Mouse (Mus musculus): ENCODE measurements at regions not wholly inside any gene's neighbourhood (a gene's known extent, or its start where the extent isn't known, plus 50 kb on each side); places are given as distances from the start of the nearest gene placed in this dataset.

DNA sequence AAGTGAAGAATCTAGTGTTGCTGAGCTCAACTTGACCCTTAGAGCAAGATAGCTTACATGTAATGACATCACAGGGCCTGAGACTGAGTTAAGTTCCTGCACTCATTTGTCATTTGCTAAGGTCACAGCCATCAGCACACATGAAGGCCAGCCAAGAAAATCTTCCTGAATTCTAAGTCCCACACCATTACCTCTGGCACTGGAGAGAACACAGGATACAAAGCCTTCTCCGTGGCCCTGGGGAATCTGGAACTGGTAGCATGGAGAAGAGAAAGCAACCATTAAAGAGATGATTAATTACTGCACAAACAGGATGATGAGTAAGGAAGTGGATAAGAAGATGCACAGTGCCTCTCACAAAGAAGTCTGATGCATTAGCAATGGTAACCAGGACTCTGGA lies 232.0 kb downstream of the Wdr72 start:
- no peak for DNase-seq
- intact Hi-C loops (cut with DNase I): no loop called here

DNA sequence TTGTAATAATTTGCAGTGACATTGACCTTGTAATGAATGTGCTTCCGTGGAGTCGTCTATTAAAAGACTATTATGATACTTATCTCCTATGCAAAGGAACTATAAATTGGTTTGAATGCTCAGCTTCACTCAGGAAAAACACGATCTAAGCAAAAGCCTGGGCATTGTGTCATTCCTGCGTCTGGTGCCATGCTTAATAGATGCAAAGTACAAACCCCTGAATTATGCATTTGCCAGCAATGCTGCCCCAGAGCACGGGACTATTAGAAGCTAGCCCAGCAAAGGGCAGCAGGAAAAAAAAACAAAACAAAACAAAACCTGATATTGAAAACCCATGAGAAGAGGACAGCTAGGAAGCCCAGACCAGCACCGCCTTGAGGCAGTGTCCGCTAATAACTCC lies 234.9 kb downstream of the Wdr72 start:
- intact Hi-C loops (cut with DNase I): no loop called here
- no peak for DNase-seq

DNA sequence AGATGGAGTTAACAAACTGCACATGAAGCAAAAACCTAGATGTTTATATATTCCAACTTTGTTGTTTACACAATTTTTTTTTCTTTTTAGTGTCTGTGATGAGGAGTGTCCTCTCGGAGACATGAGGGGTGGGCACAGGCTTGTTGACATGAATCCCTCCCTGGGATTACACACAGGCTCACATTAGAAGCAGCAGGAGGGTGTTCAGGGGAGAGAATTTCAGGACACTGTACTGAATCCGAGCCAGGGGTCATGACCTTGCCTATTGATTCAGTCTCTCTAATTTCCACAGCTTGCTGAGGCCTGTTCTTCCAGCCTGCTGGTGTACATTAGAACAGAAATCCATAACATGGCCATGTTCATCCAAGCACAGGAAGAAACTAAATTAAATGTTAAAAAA lies 238.6 kb downstream of the Wdr72 start:
- no peak for DNase-seq
- intact Hi-C loops (cut with DNase I): no loop called here

DNA sequence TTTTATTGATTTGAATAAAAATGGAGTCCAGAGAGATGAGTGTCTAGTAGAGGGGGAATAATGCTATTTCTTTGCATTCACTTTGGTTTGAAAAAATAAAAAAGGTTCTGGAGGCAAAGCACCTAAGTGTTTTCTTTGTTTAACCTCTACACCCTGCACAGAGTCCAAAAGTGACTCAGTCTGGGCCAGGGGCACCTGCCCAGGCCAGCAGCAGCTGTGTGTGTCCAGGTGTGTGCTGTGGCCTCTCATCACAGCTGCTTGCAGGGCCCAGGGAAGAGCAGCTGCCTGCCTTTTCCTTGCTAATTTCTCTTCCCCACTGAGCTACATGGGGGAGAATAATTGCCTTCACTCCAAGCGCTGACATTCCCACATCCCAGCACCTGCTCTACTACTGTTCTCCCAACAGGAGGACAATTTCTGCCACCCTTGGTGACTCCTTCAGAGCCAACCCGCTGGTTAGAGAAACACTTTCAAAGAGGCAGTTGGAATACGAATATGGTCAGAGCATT lies 255.8 kb downstream of the Wdr72 start:
- DNase-seq: no peak
- intact Hi-C loops (cut with DNase I): no loop called here

DNA sequence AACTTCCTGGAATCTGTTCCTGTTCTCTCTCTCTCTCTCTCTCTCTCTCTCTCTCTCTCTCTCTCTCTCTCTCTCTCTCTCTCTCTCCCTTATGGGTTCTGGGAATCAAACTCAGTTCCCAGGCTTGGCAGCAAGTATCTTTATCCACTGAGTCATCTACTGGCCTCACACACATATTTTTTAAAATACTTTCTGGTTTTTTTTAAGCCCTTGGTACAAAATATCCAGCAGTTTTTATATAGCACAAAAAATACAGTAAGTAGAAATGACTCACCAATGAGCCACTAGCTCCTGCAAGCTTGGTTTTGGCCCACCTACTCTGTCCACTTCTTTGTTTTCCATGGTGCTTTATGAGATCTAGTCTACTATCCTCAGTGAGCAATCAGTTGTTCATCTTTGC lies 266.0 kb downstream of the Wdr72 start:
- no peak for DNase-seq
- intact Hi-C loops (cut with DNase I): no loop called here

DNA sequence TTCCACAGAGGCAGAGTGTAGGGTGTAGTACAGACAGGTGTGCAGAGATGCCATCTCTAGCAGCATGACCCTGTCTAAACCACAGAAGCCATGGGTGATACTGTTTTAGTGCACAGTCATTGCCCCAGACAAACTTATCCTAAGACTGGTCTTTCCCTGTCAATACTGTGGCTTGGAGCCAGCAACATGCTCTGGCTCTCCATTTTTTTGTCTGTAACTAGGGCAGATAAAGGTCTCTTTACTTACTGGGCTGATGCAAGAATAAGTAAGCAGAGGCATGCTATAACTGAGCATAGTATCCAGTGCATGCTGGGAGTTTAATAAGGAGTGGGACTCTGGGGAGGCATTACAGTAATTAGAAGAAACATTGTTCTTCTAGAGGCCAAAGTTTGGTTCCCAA lies 267.0 kb downstream of the Wdr72 start:
- no peak for DNase-seq
- intact Hi-C loops (cut with DNase I): no loop called here

DNA sequence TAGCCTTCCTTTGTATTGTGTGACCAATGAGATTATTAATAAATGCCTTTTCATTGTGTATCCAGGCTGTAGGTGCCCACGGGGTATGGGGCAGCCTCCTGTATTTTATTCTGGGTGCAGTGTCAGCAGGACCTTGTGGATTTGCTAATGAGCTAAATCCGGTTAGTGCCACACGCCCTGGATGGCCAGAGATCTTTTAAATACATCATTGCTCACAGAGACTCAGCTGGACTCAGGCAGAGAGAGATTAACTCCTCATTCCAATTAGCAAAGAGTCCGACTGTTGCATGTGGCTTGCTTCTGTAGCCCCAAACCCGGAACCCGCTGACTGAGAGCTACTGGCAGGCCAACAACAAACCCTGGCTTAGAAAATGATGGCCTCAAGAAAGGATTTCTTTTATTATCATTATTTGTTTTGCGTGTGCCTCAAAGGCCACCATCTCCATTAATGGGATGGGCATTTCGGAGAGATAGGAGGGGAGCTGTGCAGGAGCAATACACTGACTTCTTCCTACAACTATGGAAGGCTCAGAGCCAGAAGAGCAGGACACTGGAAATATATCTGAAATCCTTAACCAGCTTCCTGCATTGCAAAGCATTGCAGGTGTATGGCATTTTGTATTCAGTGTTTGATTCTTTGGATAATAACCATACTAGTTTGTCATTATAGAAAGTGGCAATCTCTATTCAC lies 274.2 kb downstream of the Wdr72 start:
- intact Hi-C loops (cut with DNase I): no loop called here
- no peak for DNase-seq

DNA sequence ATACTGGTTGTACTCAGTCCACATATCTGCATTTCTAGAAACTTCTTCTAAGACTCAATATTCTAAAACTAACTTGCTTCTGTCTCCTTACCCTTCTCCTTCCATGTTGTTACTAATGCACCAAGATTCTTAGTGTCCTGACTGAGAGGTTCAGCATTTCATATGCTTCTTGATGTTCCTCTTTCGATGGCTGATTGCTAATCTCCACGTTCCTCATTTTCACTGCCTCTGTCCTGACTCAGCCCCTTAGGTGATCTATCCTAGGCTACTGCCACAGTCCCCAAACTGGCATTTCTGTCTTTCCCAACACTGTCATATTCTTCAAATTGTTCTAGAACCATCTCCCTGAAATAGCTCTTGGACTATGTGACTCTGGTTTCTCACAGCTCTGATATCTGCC lies 315.4 kb downstream of the Wdr72 start:
- DNase-seq: no peak
- intact Hi-C loops (cut with DNase I): no loop called here

DNA sequence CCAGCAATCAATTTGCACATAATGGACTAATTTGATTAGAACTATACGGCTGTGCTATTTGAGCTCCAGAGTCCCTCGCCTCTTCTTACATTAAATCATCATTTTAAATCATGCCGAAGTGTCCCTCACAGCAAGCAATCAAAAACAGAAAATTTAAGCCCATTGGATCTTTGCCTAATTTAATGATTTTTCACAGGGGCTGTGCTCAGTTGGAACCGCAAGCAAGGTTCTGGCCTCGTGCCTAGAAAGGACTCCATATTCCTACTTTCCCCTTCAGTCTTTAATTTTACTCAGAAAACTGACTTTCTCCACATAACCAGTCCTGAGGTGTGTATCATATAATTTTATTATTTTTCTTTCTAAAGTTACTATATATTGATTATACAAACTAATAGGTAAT lies 339.8 kb downstream of the Wdr72 start:
- no peak for DNase-seq
- intact Hi-C loops (cut with DNase I): no loop called here

DNA sequence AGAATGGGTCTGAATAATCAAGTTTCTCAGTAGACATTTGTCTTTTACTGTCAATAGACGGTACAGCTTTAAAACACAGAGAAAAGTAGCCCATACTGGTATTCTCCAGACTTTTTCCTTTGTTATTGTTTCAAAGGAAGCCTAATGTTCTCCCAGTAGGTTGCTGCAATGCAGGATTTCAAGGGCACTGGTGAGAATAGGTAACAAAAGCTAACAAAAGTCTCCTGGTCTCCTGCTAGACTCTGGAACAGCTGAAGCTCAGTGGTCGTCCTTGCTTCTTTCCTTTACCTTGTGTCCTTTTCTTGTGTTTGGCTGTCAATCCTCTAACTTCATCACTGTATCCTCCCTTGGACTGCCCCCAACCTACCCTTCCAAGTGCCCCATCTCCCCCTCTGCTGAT lies 350.9 kb downstream of the Wdr72 start:
- no peak for DNase-seq
- intact Hi-C loops (cut with DNase I): no loop called here

DNA sequence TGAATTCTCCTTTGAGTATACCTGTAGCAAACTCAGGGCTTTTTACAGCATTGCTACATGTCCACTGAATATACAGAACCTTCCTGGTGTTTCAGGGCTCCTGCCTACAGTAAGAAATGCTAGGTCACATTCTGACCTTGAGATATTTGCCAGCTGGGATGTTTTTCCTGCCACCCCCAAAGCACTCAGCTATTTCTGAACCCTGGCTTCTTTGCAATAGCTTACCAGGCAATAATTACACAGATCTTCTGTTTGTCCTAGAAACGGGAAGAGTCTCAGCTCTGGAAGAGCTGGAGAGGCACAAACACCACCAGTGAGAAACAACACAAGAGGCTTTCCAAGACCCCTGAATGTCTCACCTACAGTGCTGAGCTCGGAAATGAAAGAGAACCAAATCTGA lies 366.7 kb downstream of the Wdr72 start:
- DNase-seq: no peak
- intact Hi-C loops (cut with DNase I): no loop called here

DNA sequence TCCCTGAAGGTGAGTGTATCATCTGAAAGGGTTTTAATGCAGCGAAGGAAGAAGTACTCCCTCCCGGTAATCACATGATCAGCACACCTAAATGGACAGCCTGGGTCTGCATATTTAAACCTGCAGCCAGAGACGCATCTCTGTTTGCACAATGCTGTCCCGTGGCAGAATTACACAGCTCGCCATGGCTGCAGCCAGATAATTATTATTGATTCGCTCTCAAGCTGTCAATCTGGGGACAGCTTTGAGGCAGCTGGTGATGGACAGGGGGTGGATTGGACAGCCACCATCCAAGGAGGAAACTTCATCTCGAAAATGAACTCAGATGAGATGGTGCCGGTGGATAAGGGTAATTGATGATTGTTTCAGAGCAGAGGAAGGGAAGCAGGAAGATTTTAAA lies 369.1 kb downstream of the Wdr72 start:
- no peak for DNase-seq
- intact Hi-C loops (cut with DNase I): no loop called here

DNA sequence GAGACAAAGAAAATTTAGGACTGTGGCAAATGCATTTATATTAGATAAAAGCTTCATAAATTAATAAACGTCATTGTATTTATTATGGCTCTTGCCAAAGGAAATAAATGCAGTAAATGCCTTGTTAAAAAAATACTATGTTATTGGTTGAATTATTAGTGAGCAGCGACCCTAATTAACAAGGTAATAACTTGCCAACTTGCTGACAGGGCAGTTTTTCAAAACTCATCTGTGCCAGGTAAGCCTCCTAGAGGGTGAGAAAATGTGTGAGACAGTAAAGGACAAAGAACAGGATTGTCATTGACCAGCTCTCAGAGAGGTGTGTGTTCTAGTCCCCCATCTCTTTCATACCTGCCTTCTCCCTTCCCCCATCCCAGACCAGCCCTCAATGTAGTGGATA lies 347.8 kb upstream of the Onecut1 start:
- intact Hi-C loops (cut with DNase I): no loop called here
- DNase-seq: no peak

DNA sequence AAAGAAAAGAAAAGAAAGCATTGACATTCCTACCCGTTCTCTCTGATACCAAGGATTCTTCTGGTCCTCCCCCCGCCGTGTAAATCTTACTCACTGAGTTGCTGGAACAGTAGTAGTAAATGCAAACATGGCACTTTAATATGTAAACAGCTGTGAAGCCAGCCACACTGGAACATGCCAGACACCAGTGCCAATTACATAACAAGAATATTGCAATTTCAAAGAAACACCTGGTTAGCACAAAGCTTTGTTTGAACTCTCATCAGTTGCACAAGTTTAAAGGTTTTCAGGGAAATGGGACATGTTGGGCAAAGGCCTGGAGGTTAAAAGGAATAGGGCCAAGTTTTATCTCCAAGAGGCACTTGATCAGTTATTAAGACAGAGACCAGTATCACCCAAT lies 333.2 kb upstream of the Onecut1 start:
- intact Hi-C loops (cut with DNase I): no loop called here
- DNase-seq: no peak

DNA sequence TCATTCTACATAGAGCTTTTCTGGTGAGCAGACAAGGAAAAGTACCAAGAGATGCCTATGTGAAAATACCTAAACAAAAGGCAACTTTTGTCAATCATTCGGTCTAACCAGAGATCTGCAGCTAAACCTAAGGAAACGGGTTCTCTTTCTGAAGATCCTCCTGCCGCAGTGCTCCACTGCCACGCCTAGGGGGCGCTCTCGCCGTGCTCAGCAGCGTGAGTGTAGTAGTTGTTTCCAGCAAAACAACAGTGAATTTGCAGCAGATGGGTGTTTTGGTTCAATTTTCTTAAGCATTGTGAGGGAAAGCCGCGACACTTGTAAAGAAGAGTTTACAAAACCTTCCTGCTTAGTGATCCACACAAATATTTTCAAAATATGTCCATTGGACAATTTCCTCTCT lies 331.4 kb upstream of the Onecut1 start:
- intact Hi-C loops (cut with DNase I): loop anchor here (10.0 kb wide), 1 partner anchor 334 kb away; the partner anchor contains the start of gene Onecut1

DNA sequence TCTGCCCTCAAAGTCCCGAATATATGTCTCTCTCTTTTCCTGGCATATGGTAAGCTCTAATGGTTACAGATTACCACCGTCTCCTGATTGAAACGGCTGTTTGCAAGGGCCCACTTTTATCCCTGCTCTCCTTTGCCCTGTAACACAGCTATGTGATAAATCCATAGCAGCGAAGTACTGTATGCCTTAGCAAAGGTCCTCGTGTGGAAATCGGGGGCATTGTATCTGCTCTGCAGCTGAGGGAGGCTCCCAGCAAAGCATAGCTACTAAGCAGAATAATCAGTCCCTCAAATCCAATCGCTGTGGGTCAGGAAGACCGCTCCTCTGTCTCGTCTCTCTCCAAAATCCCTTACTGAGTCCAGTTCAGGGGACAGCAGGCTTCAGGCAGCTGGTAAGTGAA lies 331.0 kb upstream of the Onecut1 start:
- DNase-seq: no peak
- intact Hi-C loops (cut with DNase I): loop anchor here (10.0 kb wide), 1 partner anchor 334 kb away; the partner anchor contains the start of gene Onecut1

More for the DNA sequence above, 331.4 kb upstream of the Onecut1 start:
- no peak for DNase-seq

DNA sequence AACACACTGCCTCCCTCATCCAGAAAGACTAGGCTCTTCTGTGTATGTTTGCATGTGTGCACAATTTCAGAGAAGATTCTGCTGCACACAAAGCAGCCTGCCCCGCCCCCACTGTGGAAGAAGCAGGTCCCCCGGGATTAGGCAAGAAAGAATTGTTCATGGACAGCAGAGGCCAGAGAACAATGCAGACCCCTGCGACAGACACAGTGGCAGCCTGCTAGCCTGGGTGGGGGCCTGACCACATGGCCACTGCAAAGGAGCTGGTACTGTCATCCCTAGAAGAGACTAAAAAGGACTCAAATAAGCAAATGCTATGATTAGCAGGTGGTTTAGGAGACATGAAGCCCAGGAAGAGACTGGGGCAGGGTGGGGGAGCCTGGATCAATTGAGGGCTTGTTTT lies 329.7 kb upstream of the Onecut1 start:
- intact Hi-C loops (cut with DNase I): loop anchor here (10.0 kb wide), 1 partner anchor 333 kb away; the partner anchor contains the start of gene Onecut1
- DNase-seq: no peak

DNA sequence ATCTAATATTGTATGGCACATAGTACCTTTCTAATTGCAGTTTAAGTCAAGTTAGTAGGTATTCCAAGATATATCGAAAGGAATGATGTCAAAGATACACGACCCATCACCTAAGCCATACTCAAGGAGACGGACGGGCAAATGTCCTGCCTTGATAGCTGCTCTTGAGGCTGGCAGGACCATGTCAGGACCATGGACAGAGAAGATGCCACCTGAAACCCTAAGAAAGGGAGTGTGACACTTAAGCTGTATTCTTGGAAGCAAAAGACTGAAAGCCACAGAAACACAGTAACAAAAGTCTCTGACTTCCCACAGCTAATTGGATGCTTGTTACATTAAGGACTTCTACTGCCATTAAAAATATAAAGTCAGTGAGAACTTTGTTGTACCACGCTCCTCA lies 326.7 kb upstream of the Onecut1 start:
- DNase-seq: no peak
- intact Hi-C loops (cut with DNase I): loop anchor here (10.0 kb wide), 1 partner anchor 330 kb away; the partner anchor contains the start of gene Onecut1

DNA sequence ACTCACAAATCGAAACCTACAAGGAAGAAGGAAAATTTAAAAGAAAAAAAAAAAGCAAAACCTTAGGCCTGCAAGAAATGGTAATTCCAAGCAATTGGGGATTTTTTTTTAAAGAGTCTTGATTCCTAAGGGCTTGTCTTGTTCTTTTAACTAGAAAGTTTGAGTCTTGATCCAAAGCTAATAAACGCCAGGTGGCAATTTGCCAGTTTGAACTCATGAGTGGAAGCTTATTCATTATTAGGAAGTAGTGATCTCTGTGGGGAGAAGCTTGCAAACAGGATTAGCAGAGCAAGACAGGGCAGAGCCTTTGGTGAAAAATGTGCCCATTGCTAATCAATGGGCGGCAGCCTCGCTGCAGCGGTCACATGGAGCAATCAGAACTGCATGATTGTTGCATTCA lies 305.6 kb upstream of the Onecut1 start:
- intact Hi-C loops (cut with DNase I): no loop called here
- no peak for DNase-seq

DNA sequence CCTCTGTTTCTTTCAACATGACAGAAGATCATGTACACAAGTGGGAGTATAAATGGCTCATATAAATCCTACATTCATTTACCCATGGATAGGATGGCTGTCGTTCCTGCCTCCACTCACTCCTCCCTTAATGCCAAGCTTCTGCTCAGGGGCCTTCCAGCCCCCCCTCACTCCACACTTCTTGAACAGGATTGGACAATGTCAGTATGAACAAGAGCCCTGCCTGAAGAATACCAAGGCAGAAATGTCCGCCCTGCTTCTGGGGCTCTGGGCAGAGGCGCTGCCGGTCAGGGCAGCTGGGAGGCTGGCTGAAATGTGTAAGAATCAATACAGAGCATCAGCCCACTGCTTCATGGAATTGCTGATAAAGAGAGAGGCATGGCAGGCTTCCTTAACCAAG lies 269.0 kb upstream of the Onecut1 start:
- intact Hi-C loops (cut with DNase I): no loop called here
- DNase-seq: no peak

DNA sequence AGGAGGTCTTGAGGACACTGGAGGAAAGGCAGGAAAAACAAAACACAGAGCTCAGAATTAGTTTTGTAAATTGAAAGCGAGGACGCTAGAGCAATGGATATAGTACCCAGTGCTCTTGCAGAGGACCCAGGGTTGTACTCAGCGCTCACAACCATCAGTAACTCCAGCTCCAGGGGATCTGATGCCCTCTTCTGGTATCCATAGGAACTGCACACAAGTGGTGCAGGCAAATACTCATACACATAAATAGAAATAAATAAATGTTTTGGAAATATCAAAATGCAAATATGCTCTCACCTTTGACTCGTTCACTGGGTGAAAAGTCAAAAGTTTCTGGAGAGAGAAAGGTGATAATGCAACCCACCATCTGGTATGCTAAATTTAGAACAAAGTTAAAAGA lies 267.8 kb upstream of the Onecut1 start:
- DNase-seq: no peak
- intact Hi-C loops (cut with DNase I): no loop called here

DNA sequence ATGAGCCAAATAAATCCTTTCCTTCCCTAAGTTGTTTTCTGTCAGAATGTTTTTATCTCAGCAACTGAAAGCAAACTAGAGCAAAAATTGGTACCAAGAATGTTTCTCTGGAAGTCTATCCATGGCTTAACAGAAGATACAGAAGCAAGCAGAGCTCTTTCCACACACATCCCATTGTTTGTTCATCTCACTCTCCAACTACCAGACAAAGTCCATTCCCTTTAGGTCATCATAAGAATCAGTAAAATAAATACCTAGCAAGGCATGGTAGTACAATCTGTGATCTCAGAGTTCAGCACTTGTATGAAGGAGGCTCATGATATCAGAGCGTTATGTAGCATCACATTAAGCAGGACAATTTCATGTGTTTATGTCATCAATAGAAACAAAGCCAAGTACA lies 257.3 kb upstream of the Onecut1 start:
- intact Hi-C loops (cut with DNase I): no loop called here
- no peak for DNase-seq

DNA sequence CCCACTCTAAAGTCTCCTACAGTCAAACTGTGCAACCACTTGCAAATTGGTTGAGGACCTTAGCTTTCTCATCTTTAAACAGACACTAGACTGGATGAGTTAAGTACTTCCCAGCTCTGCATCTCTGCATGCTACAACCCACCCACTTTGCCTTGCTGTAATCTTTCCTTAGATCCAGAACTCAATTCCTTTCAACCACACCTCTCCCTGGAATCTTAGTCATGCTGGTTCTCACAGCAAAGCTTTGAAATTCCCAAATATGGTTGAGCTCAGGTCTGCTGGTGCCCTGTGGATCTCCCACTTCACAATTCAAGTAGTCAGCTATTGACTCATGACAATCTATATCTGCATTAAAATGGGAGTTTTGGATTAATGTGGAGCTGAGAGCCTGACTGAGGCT lies 239.8 kb upstream of the Onecut1 start:
- no peak for DNase-seq
- intact Hi-C loops (cut with DNase I): no loop called here

Measured in gastrocnemius, postnatal 36 days (tissue).